Mouse (Mus musculus) testis, postnatal 10 days (tissue): ENCODE data around the gene Mxd3.

Experiments used
- DNase-seq: peaks from one replicate; pipeline ENCODE4 v3.0.0; 2021; ENCODE audit warnings: low spot score

Mxd3 gene

GRCm38 (mm10) chr13:55330567-55331400 is 1.2 kb upstream of the Mxd3 start:
- no peak for DNase-seq

- DNase-seq, result peak; percentile 76
These were observed 427 bp downstream of the Mxd3 start for GRCm38 (mm10) chr13:55329109-55329682.

- DNase-seq, result no peak
These were observed 982 bp downstream of the Mxd3 start for GRCm38 (mm10) chr13:55328641-55329040.

GRCm38 (mm10) chr13:55328171-55328570 is 1.5 kb downstream of the Mxd3 start:
- peak; percentile 44 for DNase-seq

- DNase-seq, result peak; percentile 86
These were observed 2.0 kb downstream of the Mxd3 start for GRCm38 (mm10) chr13:55327633-55328032.

- DNase-seq, result no peak
These were observed 2.5 kb downstream of the Mxd3 start for GRCm38 (mm10) chr13:55327169-55327568.

GRCm38 (mm10) chr13:55325596-55325995 is 4.0 kb downstream of the Mxd3 start:
- peak; percentile 47 for DNase-seq

- no peak for DNase-seq
These were observed 7.3 kb downstream of the Mxd3 start for GRCm38 (mm10) chr13:55322130-55322825.

- DNase-seq, result peak; percentile 92
These were observed 8.0 kb downstream of the Mxd3 start, which contains the start of gene Rab24 for GRCm38 (mm10) chr13:55321434-55322129. Rab24 (minus strand) TSS chr13:55321946.

- DNase-seq, result peak; percentile 41
These were observed 9.6 kb downstream of the Mxd3 start, which contains the start of gene Prelid1 for GRCm38 (mm10) chr13:55319931-55320533. Prelid1 (plus strand) TSS chr13:55320500.

GRCm38 (mm10) chr13:55318351-55318750 is 11.3 kb downstream of the Mxd3 start:
- DNase-seq, result no peak

- no peak for DNase-seq
These were observed 14.7 kb downstream of the Mxd3 start for GRCm38 (mm10) chr13:55314891-55315412.

- DNase-seq, result no peak
These were observed 16.6 kb downstream of the Mxd3 start for GRCm38 (mm10) chr13:55313051-55313450.

GRCm38 (mm10) chr13:55312028-55312630 is 17.5 kb downstream of the Mxd3 start:
- DNase-seq, result no peak

GRCm38 (mm10) chr13:55300913-55301312 is 28.7 kb downstream of the Mxd3 start:
- no peak for DNase-seq

- no peak for DNase-seq
These were observed 32.9 kb downstream of the Mxd3 start for GRCm38 (mm10) chr13:55296760-55297159.

GRCm38 (mm10) chr13:55288854-55289253 is 40.8 kb downstream of the Mxd3 start:
- no peak for DNase-seq

GRCm38 (mm10) chr13:55277646-55278045 is 52.0 kb downstream of the Mxd3 start:
- DNase-seq, result no peak

- no peak for DNase-seq
These were observed 52.4 kb downstream of the Mxd3 start for GRCm38 (mm10) chr13:55277203-55277602.
